ENCODE assay signal across 18 mouse cellular contexts in the genomic region with DNA sequence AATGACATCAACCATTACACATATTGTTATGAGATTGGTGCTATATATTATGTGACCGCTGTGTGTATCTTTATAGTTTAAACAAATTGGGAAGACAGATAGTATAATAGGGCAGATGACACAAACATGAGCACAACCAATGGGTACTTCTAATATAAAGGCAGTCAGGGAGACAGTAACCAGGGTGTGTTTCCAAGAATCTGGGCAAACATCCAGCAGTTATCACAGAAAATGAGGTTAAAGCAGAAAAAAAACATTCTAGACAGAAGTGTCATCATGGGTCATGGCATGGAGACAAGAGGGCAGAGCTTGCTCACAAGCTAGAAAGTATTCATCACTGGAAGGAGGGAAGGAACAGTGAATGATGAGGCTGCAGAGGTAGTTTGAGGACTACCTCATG.
A peak's percentile ranks its signal among the peaks of the same experiment; 100 is the strongest.
DNase-seq lines count a peak whose midpoint lies in the region; ATAC-seq and TF ChIP-seq lines count a peak whose summit lies in the region.
"Had no signal": no experiment of that assay in that cellular context is flagged by ENCODE, and none has a peak within 500 bp of the region (broad histone marks: within the 10 kb centered on the region; RNA-seq: fewer than 3 reads in every experiment).

No protein-coding gene starts in this region.

- peak; percentile 52 for DNase-seq in adrenal gland, adult 2 months
- no peak for DNase-seq in adrenal gland, adult 8-10 months
- peak; percentile 54 for DNase-seq in liver, adult 2 months (ENCODE audit: extremely low read depth, low read depth, low spot score)
- no peak for DNase-seq in liver, embryonic 11.5 days (ENCODE audit: low spot score)
- DNase-seq in NIH3T3 (ENCODE audit: low read depth) = peak; percentile 2
- DNase-seq in embryo, embryonic 10 days (ENCODE audit: low spot score) = no peak
- DNase-seq: cerebellum, adult 11 months; cerebellum, adult 8-10 months; cerebellum, postnatal 14 days; gastrocnemius, postnatal 36 days; heart, adult 11 months; heart, postnatal 36 days had no signal

- no peaks in the 10 kb centered on the region for H3K9me3 ChIP-seq in liver, embryonic 11.5 days (ENCODE audit: control insufficient read depth, low read length)
- H3K9me3 ChIP-seq: embryonic facial prominence, embryonic 12.5 days; forebrain, embryonic 15.5 days; heart, embryonic 13.5 days; hindbrain, embryonic 15.5 days had no signal

- ATAC-seq in liver, embryonic 11.5 days (replicated peaks; ENCODE audit: low FRiP score) = no peak
- no peak for ATAC-seq in megakaryocyte progenitor cell, adult 5-6 weeks (replicated peaks; ENCODE audit: poor library complexity)
- ATAC-seq: forebrain, embryonic 15.5 days; intestine, embryonic 16.5 days had no signal

- no peak for TF ChIP-seq CTCF in liver, adult 2 months (IDR thresholded peaks at IDR 0.05; ENCODE audit: low read depth, low read length)

- no peaks in the 10 kb centered on the region for H3K4me1 ChIP-seq in liver, adult 2 months (ENCODE audit: control insufficient read depth, insufficient read depth, low read length)
- H3K4me1 ChIP-seq in liver, embryonic 11.5 days (replicated peaks; ENCODE audit: control insufficient read depth, insufficient read depth, low read length) = no peaks in the 10 kb centered on the region
- H3K4me1 ChIP-seq: embryonic facial prominence, embryonic 12.5 days; forebrain, embryonic 15.5 days; heart, embryonic 13.5 days; hindbrain, embryonic 15.5 days had no signal

- H3K4me2 ChIP-seq in liver, embryonic 11.5 days = no peak overlapping the region
- H3K4me2 ChIP-seq: embryonic facial prominence, embryonic 12.5 days; forebrain, embryonic 15.5 days; heart, embryonic 13.5 days; hindbrain, embryonic 15.5 days had no signal

- H3K9ac ChIP-seq in liver, adult 2 months (ENCODE audit: low read depth, low read length) = no peak overlapping the region
- H3K9ac ChIP-seq in liver, embryonic 11.5 days (ENCODE audit: low read depth, low read length) = no peak overlapping the region
- H3K9ac ChIP-seq: embryonic facial prominence, embryonic 12.5 days; forebrain, embryonic 15.5 days; heart, embryonic 13.5 days; hindbrain, embryonic 15.5 days had no signal

- TF ChIP-seq POLR2A in liver, adult 2 months (IDR thresholded peaks at IDR 0.05; ENCODE audit: extremely low read depth, insufficient read depth, low read length) = no peak

- H3K36me3 ChIP-seq in liver, adult 2 months (ENCODE audit: control insufficient read depth, insufficient read depth, low read length) = no peaks in the 10 kb centered on the region
- no peaks in the 10 kb centered on the region for H3K36me3 ChIP-seq in liver, embryonic 11.5 days (ENCODE audit: control insufficient read depth, insufficient read depth, low read length)
- H3K36me3 ChIP-seq: embryonic facial prominence, embryonic 12.5 days; forebrain, embryonic 15.5 days; heart, embryonic 13.5 days; hindbrain, embryonic 15.5 days had no signal

- no peak overlapping the region for H3K4me3 ChIP-seq in liver, adult 2 months (ENCODE audit: insufficient read depth, low read depth, low read length)
- no peak overlapping the region for H3K4me3 ChIP-seq in liver, embryonic 11.5 days (ENCODE audit: low read depth, low read length)
- H3K4me3 ChIP-seq: embryonic facial prominence, embryonic 12.5 days; forebrain, embryonic 15.5 days; heart, embryonic 13.5 days; hindbrain, embryonic 15.5 days had no signal

- 85% methylated on average over 1 of the region's 1 CpGs for WGBS in liver, adult 2 months
- WGBS in liver, embryonic 11.5 days = 76% methylated on average over 1 of the region's 1 CpGs

- no peaks in the 10 kb centered on the region for H3K79me2 ChIP-seq in liver, adult 2 months (ENCODE audit: control insufficient read depth, insufficient read depth, low read length)

- no peak overlapping the region for H3K27ac ChIP-seq in liver, adult 2 months (replicated peaks; ENCODE audit: insufficient read depth, low read depth, low read length)
- H3K27ac ChIP-seq in liver, embryonic 11.5 days (ENCODE audit: low read depth, low read length) = no peak overlapping the region
- H3K27ac ChIP-seq: embryonic facial prominence, embryonic 12.5 days; forebrain, embryonic 15.5 days; heart, embryonic 13.5 days; hindbrain, embryonic 15.5 days had no signal

- no peaks in the 10 kb centered on the region for H3K27me3 ChIP-seq in liver, adult 2 months (ENCODE audit: control insufficient read depth, insufficient read depth, low read length)
- H3K27me3 ChIP-seq in liver, embryonic 11.5 days (replicated peaks; ENCODE audit: control insufficient read depth, insufficient read depth, low read length) = no peaks in the 10 kb centered on the region
- H3K27me3 ChIP-seq: embryonic facial prominence, embryonic 12.5 days; forebrain, embryonic 15.5 days; heart, embryonic 13.5 days; hindbrain, embryonic 15.5 days had no signal

Comparison
In these comparisons a context has a peak if more than half of its experiments do, and no peak if none do; other contexts are left out.
1. DNase-seq: peak in adrenal gland, adult 2 months (single experiment), liver, adult 2 months (single experiment) and NIH3T3 (single experiment); none in adrenal gland, adult 8-10 months (single experiment), liver, embryonic 11.5 days (single experiment) and embryo, embryonic 10 days (single experiment).